Mouse (Mus musculus) forebrain, embryonic 16.5 days (tissue): Measurements from ENCODE around the gene Stim1. TPM values are rescaled to one million over a fixed set of nuclear protein-coding genes. Genes with fewer than 3 reads are reported as not detected.

Experiments used
- ATAC-seq: fragments of 200-750 bp; cut with Nextera tagmentation; 2 replicates; pipeline ENCODE4 v1.8.0; 2017; ENCODE audit warnings: mild to moderate bottlenecking, moderate library complexity
- H3K27ac ChIP-seq: fragments of 300-500 bp; sonication (generic); 2 replicates; pipeline ENCODE4 v1.5.1; 2014; ENCODE audit warnings: low read length, control low read depth
- H3K27me3 ChIP-seq: fragments of 300-500 bp; sonication (generic); replicated peaks from 2 replicates; pipeline ENCODE4 v1.6.1; 2014; ENCODE audit warnings: low read length; ENCODE audit not compliant: control insufficient read depth, insufficient read depth
- H3K36me3 ChIP-seq: fragments of 300-500 bp; sonication (generic); 2 replicates; pipeline ENCODE4 v1.6.1; 2014; ENCODE audit not compliant: control insufficient read depth, insufficient read depth
- H3K4me1 ChIP-seq: fragments of 300-500 bp; sonication (generic); replicated peaks from 2 replicates; pipeline ENCODE4 v1.6.1; 2014; ENCODE audit warnings: low read length; ENCODE audit not compliant: control insufficient read depth, insufficient read depth
- H3K4me2 ChIP-seq: fragments of 300-500 bp; sonication (generic); 2 replicates; pipeline ENCODE4 v1.6.1; 2014; ENCODE audit warnings: mild to moderate bottlenecking, low read length, control low read depth
- H3K4me3 ChIP-seq: fragments of 300-500 bp; sonication (generic); replicated peaks from 2 replicates; pipeline ENCODE4 v1.5.1; 2014; ENCODE audit warnings: mild to moderate bottlenecking, low read length, control low read depth
- H3K9ac ChIP-seq: fragments of 300-500 bp; sonication (generic); replicated peaks from 2 replicates; pipeline ENCODE4 v1.6.1; 2014; ENCODE audit warnings: low read depth, low read length, control low read depth
- H3K9me3 ChIP-seq: fragments of 300-500 bp; sonication (generic); 2 replicates; pipeline ENCODE4 v1.6.1; 2016; ENCODE audit warnings: low read length; ENCODE audit not compliant: control insufficient read depth
- WGBS: fragments of 180-500 bp; shearing (Covaris S2); extraction: QIAGEN DNeasy Blood & Tissue Kit; methylation state at CpG from one replicate; pipeline ENCODE4 v1.1.7; 2014; 5-methylcytosine and 5-hydroxymethylcytosine counted together
- polyA plus RNA-seq: library from polyadenylated mRNA; unstranded; fragments of >200 nt; fragmentation: Nextera tagmentation; extraction: Ambion mirVana; gene quantifications from 2 replicates; pipeline ENCODE4 v1.2.1, GENCODE M21; 2015

Gene Stim1
- polyA plus RNA-seq, 1 experiment from 2014 or later = 12.1 TPM

GRCm38 (mm10) chr7:102486105-102486504 is 218.5 kb downstream of the Stim1 start:
- no peak overlapping the region for H3K9ac ChIP-seq

More at GRCm38 (mm10) chr7:102486105-102486504, 218.5 kb downstream of the Stim1 start:
- no peaks in the 10 kb centered on the region for H3K4me1 ChIP-seq
- no peaks in the 10 kb centered on the region for H3K27me3 ChIP-seq
- no peak overlapping the region for H3K4me2 ChIP-seq
- ATAC-seq = no peak
- WGBS = 86% methylated on average over 1 of the region's 1 CpGs
- H3K36me3 ChIP-seq = no peaks in the 10 kb centered on the region
- H3K27ac ChIP-seq = no peak overlapping the region
- H3K9me3 ChIP-seq = no peaks in the 10 kb centered on the region
- H3K4me3 ChIP-seq = no peak overlapping the region

Other genes with a start within 250 kb of the Stim1 start
- gene Il18bp, start 249.1 kb upstream of the Stim1 start, polyA plus RNA-seq = 3.5 and 5.0 TPM in 2 replicates
- 36.3 TPM in 2 replicates for gene Rnf121, start 202.3 kb upstream of the Stim1 start, polyA plus RNA-seq
- gene Xndc1, start 202.3 kb upstream of the Stim1 start, polyA plus RNA-seq = 34.8 and 41.2 TPM in 2 replicates
- gene Xntrpc, start 202.1 kb upstream of the Stim1 start, polyA plus RNA-seq = 1.3 and 1.7 TPM in 2 replicates
- 0.24 TPM in 1 of 2 replicates, not detected in the other for gene Trpc2, start 184.7 kb upstream of the Stim1 start, polyA plus RNA-seq
- gene Art1, start 166.1 kb upstream of the Stim1 start, polyA plus RNA-seq = 0.10 and 0.48 TPM in 2 replicates
- 0.70 and 0.71 TPM in 2 replicates for gene Art5, start 158.3 kb upstream of the Stim1 start, polyA plus RNA-seq
- 0.08 TPM in 1 of 2 replicates, not detected in the other for gene Chrna10, start 151.0 kb upstream of the Stim1 start, polyA plus RNA-seq
- gene Nup98, start 57.6 kb upstream of the Stim1 start, polyA plus RNA-seq = 25.7 and 27.6 TPM in 2 replicates
- 51.7 and 55.8 TPM in 2 replicates for gene Pgap2, start 57.6 kb upstream of the Stim1 start, polyA plus RNA-seq
- 15.4 and 19.5 TPM in 2 replicates for gene Rhog, start 11.8 kb upstream of the Stim1 start, polyA plus RNA-seq
- 79.3 and 96.2 TPM in 2 replicates for gene Rrm1, start 173.9 kb downstream of the Stim1 start, polyA plus RNA-seq
- 0.43 and 0.66 TPM in 2 replicates for gene Olfr543, start 213.9 kb downstream of the Stim1 start, polyA plus RNA-seq
- gene Olfr544, start 220.5 kb downstream of the Stim1 start, polyA plus RNA-seq = 0.10 TPM in 2 replicates
- gene Olfr545, start 231.8 kb downstream of the Stim1 start, polyA plus RNA-seq = 0.17 TPM in 1 of 2 replicates, not detected in the other